Mouse (Mus musculus): ENCODE results near the gene Ctsd.

Ctsd gene

DNA sequence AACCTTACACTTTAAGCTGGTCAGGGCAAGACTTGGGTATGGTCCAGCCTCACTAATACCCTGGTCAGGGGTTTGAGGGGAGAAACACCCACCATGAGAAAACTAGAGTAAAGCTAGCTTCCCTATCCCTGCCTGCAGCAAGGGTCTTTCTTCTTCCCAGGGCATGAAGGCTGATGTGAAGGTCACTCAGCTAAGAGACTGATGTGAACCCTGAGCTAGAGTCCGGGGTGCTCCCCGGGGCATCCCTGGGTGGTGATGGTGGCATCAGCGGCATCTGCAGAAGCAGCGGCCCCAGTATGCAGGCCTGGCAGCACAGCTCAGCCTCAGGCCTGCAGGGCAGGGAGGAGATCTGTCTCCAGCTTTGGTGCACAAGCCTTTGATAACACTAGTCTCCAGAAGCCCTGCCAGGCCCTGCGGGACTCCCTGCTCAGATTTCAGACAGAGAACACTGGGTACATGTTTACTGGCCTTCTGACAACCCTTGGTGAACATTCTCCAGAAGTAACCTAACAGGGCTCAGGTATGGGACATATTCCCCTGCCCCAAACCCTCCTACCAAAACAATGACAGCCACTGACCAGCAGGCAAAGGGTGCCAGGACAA is 13.3 kb downstream of the Ctsd start:
- no peak for DNase-seq (ENCODE audit: extremely low spot score, low spot score)

DNA sequence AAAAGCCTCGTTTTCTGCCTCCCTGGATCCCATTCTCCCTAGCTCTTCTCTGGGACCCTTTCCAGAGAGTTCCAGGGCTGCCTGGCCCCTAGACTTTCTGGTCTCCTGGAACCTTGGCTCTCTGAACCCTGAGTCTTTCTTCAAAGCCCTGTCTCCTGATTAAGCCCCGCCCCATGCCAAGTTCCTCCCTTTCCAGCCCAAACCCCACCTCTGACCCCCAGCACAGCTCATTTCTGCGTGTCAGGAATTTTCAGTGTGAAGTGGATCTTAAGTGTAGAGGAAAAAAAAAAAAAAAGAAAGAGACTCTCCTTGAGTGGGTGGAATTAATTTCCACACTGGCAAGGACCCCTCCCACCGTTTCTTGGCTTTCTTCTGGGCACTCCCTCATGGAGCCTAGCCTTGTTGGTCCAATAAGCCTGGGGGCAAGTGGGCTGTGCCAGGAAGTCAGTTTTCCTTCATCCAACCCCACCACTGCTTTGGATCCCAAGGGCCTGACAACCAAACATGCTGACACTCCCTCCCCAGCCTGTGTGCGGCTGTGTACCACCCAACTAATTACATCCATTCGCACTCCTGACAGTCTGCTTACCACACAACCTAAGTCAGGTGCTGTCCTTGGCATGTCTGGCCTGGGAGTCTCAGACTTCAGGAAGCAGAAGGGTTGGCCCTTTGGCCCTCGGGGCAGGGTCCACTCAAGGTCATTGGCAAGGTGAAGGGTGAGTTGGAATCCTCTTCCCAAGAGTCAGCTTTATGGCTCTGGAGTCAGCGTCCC is 14.0 kb downstream of the Ctsd start, which contains the start of gene Ifitm10:
TSS of gene Ifitm10 (minus strand) at position 113 of the 772 bp plus-strand sequence.
- DNase-seq (ENCODE audit: extremely low spot score, low spot score): no peak

DNA sequence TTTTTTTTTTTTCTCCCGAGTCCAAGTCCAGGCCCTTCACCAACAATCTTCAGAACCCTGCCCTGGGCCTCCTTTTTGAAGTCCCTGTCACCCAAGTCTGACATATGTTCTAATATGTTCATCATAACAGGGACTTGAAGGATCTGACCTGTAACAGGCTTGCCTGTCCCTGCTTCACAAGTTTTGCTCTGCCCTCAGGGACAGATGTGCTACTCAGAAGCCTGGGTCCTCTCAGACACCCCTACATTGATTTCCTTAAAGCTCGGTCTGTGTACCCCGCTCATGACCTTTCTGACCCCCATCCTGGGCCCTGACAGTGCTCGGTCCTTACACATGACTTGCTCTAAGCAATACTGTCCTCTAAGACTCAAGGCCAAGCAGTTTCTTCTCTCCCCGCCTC is 14.8 kb downstream of the Ctsd start:
- DNase-seq (ENCODE audit: extremely low spot score, low spot score): no peak

DNA sequence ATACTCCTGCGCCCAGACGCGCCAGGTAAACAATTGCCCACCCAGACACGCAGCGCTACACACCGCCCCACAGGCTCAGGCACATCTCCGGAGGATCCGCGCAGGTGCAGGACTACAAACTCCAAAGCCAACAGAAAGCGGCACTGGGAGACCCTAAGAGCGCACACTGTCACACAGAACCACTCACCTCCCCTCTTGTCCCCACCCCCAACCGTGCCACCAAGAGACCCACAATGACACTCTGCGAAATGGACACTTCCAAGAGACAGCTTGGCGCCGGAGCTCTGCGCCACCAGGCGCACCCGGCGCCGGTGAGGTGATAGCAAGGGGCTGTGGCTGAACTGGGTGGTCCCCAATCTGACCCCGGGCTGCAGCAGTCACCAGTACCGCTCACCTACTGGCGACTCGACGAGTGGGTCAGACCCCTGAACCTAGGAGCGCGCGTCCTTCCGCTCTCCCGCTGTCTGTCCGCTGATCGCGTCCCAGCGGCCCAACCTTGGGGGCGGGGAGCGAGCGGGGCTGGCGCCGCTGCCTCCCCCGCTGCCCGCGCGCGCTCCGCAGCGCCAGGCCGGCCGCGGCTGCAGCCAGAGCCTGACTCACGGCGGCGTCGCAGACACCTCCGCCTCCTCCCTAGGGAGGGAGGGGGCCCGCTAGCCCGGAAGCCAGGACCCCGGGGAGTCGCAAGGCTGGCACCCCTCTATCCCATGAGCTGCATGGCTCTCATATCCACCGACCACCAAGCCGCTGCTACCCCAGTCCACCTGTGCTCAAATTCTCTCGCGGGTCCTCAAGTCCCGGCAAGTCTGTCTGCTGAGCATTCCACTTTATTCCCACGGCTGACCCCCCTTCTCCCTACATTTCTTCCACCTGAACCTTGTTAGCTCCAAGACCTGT is 15.8 kb downstream of the Ctsd start:
- peak; percentile 27 for DNase-seq (ENCODE audit: extremely low spot score, low spot score)

DNA sequence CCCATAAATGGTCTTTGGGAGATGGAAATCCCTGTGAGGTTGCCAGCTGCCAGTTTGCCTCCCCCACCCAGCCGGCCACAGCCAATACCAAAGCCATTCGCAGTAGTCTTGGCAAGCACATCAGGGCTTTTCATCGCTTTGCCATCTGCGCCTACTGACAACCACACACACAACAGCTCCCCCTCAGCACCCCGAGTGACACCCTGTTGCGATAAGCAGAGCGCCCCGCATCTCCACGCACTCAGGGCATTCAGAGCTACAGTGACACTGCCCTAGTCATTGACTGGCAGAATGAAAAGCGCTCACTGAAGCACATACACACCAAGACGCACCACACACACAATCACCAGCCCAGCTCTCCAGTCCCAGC is 16.5 kb downstream of the Ctsd start:
- no peak for DNase-seq (ENCODE audit: extremely low spot score, low spot score)

DNA sequence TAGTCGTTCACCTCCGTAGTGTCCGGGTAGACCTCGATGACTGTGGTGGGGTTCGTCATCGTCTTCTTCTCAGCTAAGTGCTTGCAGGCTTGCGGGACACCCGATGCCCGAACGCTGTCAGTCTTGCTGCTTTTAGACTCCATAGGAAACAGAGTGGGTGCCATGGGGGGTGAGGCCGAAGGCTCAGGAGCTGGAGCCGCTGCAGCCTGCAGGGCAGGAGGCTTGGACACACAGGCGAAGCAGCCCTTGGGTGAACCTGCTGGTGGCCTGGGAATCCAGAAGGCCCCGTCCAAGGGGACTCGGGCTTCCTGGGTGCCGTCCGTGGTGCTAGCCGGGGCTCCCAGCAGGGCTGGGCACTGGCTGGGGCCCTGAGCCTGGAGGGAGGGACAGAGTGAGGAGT is 16.9 kb downstream of the Ctsd start:
- DNase-seq (ENCODE audit: extremely low spot score, low spot score): no peak

DNA sequence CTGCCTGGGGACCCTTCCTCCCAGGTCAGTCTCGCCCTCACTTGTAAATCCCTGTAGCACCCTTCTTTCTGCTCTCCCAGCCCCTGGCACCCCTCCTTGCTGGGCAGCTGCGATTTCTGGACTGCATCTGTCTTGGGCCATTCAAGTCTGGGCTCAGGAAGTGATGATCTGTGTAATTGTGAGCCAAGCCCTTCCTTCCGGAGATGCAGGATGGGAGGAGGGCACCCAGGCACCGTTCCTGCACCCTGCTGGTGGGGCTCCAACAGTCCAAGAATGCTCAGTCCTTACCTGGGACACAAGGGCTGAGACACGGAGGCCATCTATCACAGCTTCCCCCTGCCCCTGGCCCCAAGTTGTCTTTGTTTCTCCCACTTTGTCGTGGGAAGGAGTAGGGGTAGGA is 18.0 kb downstream of the Ctsd start:
- no peak for DNase-seq (ENCODE audit: extremely low spot score, low spot score)

DNA sequence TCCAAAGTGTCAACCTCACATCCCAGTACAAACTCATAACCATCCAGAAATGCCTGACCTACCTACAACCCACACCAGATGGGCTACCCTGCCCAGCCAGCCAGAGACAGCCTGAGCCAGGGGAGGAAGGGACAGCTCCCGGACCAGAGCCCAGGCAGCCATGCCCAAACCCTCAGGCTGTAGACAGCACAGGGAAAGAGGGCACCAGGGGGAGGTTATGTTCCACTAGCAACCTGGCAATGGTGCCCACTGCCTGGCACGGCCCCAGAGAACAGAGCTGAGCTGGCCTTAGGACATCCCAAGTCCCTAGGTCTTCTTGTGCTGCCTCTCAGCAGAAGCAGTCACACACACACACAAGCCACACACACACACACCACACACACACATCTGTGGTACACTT is 19.0 kb downstream of the Ctsd start:
- no peak for DNase-seq (ENCODE audit: extremely low spot score, low spot score)

DNA sequence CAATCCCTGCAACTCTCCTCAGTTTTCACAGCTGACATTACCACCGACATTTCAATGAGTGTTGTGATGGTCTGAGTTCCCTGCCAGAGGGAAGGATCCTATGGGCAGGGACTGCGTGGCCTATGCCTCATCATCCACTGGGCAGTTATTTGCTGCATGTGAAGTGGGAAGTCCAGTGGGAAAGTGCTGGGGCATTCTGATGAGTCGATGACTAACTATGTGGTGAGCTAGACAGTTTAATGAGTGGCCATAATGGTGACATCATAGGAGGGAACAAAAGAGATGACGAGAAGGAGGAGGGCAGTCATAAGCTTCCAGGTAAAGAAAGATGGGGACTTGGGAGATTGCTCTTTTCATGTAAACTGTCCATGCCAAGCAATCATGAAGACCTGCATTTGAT is 24.7 kb downstream of the Ctsd start:
- DNase-seq (ENCODE audit: extremely low spot score, low spot score): no peak

DNA sequence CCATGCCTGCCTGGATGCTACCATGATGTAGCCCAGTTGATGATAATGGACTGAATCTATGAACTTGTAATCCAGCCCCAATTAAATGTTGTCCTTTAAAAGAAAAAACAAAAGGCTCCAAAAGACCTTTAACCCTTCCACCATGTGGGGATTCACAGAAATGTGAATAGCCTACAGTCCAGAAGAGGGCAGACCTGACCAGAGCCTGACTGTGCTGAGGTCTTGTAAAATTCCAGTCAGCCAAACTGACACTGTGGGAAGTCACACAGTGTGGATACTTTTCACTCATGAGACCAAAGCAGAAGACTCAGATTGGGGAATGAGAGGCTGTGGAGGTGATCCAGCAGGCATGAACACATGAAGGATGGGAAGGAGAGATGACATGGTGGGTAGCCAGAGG is 27.1 kb downstream of the Ctsd start:
- no peak for DNase-seq (ENCODE audit: extremely low spot score, low spot score)

DNA sequence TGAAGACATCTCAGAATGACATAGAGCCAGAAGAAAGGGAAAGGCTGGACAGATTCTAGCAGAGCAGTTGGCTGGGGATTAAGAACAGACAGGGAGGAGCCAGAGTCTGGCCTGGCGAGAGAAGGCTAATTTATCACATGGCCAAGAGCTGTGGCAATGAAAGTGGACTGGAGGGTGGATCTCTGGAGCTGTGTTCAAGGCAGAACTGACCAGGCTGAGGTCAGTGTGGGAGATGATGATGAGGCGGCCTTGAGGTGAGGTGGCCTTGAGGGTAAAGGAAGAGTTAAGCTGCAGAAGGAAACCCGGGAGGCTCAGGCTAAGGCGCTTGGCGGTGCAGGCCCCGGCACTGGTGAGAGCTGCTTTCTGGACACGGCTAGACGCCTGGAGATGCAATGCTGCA is 28.7 kb downstream of the Ctsd start:
- DNase-seq (ENCODE audit: extremely low spot score, low spot score): no peak

DNA sequence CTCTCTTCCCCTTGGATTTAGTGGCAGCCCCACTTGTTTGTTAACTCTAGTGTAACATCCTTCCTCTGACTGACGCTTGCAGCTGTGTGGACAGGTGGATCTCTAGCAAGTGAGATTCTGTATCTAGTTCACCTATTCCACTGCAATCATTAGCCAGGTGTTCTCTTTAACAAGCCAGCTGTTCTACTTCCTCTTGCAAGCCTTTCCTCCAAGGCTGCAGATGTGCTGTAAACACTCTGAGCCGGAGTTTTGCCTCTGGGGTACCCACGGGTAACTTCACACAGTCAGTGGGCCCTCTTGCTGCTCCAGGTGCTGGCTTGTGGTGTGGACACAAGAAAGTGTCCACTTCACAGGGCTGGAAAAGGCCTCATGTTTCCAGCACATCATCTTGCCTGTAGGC is 30.3 kb downstream of the Ctsd start:
- DNase-seq (ENCODE audit: extremely low spot score, low spot score): no peak

DNA sequence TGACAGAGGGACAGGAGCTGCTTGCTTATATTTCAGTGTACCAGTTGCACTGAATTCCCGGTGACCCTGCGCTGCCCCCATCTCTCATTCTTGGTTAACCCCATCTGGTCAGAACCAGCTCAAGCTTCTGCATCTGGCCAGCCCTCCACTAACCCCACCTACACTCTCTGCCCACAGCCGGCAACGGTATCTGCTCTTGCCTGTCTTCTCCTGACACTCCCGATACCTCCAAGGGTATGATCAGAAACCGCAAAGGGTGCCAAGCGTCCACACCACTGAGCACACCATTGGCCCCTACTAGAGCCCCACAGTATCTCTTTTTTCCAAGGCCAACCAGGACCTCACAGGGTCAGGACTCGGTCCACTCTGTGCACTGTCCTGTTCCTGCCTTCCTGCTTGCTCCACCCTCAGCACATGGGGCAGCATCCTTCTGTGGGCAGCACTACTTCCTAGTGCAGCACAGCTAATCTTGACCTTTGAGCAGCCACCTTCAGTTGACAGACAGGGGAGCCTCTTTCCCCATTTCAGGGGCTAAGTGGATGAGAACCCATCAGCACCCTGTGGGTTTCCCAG is 33.1 kb downstream of the Ctsd start:
- DNase-seq (ENCODE audit: extremely low spot score, low spot score): no peak

DNA sequence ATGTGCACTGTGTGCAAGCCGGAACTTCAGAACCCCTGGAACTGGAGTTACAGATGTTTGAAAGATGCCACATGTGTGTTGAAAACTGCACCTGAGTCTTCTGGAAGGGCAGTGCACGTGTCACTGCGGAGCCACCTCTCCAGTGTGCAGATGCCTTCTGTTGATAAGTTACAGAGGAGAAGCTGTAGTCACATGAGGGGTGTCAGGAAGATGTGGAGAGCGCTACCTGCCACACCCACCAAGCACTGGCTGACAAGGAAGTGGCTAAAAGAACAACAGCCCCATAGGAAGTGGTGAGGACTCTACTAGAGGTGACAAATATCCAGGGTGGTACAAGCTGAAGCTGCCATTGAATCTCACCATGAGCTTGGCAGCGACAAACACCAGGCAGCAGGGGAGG is 34.0 kb downstream of the Ctsd start:
- DNase-seq (ENCODE audit: extremely low spot score, low spot score): no peak

DNA sequence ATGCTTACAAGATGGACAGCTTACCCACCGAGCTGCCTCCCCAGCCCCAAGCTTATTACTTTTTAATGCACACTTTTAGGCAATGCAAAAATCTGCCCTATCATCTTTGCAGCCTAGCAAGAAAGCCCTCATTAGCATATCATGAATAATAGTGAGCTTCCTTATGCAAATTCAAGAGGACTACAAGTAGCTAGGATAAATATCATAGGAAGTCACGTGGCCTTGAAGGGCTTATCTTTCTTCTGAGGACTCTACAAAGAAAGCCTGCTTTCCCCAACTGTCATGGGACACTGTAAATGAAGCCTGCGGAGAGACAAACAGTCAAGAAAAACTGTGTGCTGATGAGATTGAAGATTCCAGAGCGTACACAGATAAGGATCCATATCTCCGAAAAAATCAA is 36.3 kb downstream of the Ctsd start:
- DNase-seq (ENCODE audit: extremely low spot score, low spot score): no peak

DNA sequence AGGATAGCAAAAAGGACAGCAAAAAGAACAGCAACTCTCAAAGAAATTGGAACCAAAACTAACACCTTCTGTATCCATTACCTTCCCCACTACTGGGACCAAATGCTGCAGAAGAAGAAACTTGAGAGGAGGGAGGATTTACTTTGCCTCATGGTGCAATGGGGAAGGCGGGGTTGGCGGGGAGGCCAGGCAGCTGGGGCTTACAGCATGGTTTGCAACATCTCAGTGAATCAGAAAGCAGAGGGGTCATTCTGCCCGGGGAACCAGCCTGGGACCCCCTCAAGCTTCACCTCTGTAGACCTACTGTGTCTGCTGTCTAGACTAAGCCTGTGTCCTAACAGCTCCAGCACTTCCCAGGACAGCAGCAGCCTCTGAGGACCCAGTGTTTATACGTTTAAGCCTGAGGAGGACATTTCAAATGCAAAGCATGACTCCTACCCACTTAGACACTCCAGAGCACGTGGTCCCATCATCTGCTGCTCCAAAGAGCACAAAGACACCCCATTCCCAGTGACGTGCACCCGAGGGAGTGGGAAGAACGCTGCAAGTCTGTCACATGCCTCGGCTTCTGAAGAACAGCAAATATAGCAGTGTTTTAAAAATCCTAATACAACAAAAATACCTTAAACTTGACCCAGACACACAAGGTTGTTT is 38.4 kb downstream of the Ctsd start:
- no peak for DNase-seq (ENCODE audit: extremely low spot score, low spot score)

DNA sequence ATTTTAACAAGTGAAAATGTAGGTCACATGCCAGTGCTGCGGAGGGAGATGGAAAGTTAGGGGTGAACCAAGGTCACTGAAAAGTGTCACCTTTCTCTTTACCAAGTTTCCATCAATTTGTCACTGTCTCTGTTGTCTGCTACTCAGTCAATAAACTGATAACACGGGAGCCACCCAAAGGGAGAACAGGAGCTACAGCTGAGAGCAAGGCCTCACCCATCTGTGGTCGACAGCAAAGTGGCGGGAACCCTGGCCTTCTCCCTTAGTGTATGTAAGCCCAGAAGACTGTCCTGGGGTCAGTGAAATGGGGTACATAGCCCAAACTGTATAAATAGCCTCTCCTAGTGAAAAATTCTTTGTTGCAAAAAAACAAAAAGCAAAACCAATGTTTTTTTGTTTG is 40.3 kb downstream of the Ctsd start:
- DNase-seq (ENCODE audit: extremely low spot score, low spot score): no peak

DNA sequence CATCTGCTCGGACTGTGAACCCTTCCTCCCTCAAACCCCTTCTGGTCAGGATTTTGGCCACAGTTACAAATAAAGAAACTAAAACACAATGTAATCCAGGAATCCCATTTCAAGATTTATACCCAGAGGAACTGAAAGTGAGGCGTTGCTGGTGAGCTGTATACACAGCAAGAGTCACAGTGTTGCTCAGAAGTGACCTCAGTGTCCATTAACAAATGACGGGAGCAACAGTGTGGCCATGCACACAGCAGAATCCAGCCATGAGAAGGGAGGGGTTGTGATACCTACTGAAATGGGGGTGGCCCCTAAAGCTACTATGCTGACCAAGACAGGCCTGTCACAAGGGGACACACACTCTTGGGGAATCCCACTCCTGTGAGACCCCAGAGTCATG is 45.6 kb downstream of the Ctsd start:
- no peak for DNase-seq (ENCODE audit: extremely low spot score, low spot score)

DNA sequence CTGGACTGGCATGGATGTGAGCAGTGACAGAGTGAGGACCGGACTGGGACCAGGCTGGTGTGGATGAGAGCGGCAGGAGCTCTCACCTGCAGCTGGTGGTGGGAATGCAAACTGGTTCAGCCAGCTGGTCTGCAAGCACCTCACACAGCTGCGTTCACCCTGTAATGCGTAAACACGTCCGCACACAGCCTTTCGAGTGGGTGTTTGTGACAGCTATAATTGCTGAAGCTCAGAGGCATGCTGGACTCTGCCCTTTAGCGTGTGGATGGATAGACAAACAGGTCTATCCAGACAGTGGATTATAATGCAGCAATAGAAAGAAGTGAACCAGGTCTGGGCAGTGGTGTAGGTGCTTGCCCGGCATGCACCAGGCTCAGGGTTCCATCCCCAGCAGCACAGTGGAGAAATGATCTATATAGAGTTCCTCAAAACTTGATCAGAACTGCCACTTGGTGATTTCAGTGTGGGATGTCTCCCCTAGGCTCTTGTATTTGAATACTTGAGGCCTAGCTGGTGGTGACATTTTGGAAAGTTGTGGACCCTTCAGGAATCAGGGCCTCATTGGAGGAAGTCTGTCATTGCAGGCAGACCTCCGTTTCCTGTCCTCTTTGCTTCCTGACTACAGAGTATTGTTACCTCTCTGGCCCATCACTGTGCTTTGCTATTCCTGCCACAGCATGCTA is 46.1 kb downstream of the Ctsd start:
- no peak for DNase-seq (ENCODE audit: extremely low spot score, low spot score)

DNA sequence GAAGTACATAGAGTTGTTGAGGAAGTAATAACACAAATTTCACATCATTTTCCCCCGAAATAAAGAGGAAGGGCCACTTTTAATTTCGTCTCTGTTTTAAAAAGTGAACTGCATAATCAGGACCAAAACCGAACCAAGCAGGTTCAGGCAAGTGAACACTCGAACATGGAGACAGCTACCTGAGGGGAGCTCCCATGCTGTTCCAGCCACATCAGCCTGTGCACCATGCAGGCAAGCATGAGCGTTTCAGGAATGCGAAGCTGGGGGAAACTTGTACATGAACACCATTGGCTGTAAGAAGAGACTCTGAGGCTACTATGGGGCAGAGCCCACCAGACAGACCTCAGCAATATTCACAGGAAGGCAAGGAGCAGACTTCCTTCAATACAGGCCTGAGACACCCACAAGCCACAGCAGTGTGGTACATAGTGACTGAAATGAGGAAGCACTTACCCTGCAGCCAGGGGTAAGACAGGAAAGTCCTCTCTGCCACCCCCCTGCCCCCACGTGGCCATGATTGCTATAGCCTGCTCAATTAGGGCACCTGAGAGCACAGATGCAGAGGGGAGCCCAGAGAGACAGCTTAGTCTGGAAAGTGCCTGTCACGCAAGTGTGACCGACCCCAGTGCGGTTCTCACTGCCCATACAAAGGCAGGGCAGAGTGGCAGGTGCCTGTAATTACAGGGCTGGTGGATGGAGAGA is 47.4 kb downstream of the Ctsd start:
- DNase-seq (ENCODE audit: extremely low spot score, low spot score): no peak

All from neural tube, embryonic 10.5 days (tissue).